Mouse (Mus musculus): ENCODE results near the gene Tnks1bp1. TPM values are rescaled to one million over a fixed set of nuclear protein-coding genes. Genes with fewer than 3 reads are reported as not detected.

Gene Tnks1bp1
- polyA plus RNA-seq (2012; rRNA removed), result 42.6 and 54.2 TPM in 2 replicates

DNA sequence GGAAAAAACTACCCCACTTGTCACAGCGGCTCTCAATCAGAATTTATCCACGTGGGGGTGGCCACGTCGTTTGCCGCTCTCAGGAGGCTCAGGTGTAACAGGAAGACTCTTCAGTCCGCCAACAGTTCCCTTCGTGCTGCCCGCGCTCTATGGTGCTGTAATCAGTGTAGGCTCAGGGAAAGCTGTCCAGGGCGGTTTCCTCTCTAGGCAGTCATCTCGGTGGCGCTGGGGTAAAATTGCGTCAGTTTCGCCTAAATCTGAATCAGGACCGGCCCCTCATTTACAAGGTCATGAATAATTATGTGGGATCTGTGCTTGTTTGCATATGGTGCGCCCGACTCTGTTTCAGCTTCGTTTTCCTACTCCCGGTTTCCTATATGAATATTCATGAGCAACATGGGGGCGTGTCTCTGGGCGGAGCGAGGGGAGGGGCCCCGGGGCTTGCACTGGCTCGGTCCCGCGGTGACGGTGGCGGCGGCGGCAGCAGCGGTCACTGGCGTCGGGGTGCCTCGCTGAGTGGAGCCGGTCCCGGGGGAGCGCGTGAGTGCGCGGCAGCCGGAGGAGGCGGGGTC, at the start of gene Tnks1bp1:
Tnks1bp1 (plus strand) TSS at position 427 of the 572 bp plus-strand sequence.

DNA sequence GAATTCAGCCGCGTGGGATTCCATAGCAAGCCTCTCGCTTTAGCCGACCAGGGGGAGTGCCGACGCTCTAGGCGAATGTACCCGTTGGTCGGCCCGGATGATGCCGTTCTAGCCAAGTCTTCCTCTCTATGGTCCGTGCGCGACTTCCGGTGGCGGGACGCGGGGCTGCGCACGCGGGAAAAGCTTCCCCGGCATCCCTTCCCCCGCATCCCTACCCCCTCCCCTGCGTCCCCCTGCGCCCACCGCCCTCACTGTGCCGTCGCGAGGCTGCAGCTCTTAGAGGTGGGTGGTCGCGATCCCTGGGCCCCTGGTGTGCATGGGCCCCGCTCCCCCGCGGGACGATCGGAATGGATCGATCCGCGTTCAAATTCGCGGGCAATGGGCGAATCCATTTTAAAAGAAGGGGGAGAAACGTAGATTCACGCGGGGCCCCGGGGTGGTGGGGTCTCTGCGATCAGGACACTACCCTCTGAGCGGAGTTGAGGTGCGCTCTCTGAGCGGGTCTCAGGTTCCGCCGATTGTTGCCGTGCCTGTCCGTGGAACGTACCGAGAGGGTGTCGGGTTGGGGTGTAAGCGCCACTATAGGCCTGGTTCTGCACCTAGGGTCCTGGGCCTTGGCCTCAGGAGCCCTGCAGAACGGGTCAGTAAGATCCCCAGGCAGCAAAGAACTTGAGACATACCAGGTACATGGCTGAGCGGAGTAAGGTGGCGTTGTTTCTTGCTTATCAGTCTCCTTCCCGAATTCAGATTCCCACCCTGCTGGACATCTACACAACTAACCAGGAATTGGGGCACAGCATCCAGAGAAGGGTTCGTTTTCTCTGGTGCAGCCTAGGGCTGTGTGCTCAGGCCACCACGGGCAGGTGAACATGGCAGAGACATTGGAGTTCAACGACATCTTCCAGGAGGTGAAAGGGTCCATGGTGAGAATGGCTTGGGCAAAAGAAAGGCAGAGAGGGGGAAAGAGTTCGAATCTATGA, 10.5 kb upstream of the Tnks1bp1 start, which contains the start of the genes Ssrp1 and P2rx3:
Ssrp1 (plus strand) TSS at position 188 of the 980 bp plus-strand sequence.
P2rx3 (minus strand) TSS at position 416 of the 980 bp plus-strand sequence.

Other genes starting within 250 kb of the Tnks1bp1 start
- 13.2 and 17.0 TPM in 2 replicates for gene Ube2l6, start 249.2 kb upstream of the Tnks1bp1 start, polyA plus RNA-seq (2012; rRNA removed)
- gene Smtnl1, start 225.4 kb upstream of the Tnks1bp1 start, polyA plus RNA-seq (2012; rRNA removed), result 0.05 TPM in 1 of 2 replicates, not detected in the other
- 83.2 and 86.4 TPM in 2 replicates for gene Timm10, start 221.0 kb upstream of the Tnks1bp1 start, polyA plus RNA-seq (2012; rRNA removed)
- 5.6 and 7.8 TPM in 2 replicates for gene Slc43a1, start 209.2 kb upstream of the Tnks1bp1 start, polyA plus RNA-seq (2012; rRNA removed)
- gene Rtn4rl2, start 161.3 kb upstream of the Tnks1bp1 start, polyA plus RNA-seq (2012; rRNA removed), result 17.6 and 21.9 TPM in 2 replicates
- gene Slc43a3, start 111.4 kb upstream of the Tnks1bp1 start, polyA plus RNA-seq (2012; rRNA removed), result 10.4 and 20.1 TPM in 2 replicates
- gene Prg2, start 67.6 kb upstream of the Tnks1bp1 start, polyA plus RNA-seq (2012; rRNA removed), result 0.26 and 0.45 TPM in 2 replicates
- gene Prg3, start 59.8 kb upstream of the Tnks1bp1 start, polyA plus RNA-seq (2012; rRNA removed), result 0.15 TPM in 1 of 2 replicates, not detected in the other
- 230 and 252 TPM in 2 replicates for gene Ssrp1, start 10.8 kb upstream of the Tnks1bp1 start, polyA plus RNA-seq (2012; rRNA removed)
- gene P2rx3, start 10.6 kb upstream of the Tnks1bp1 start, polyA plus RNA-seq (2012; rRNA removed), result 4.0 and 14.1 TPM in 2 replicates
- 17.1 and 24.1 TPM in 2 replicates for gene Aplnr, start 88.2 kb downstream of the Tnks1bp1 start, polyA plus RNA-seq (2012; rRNA removed)
- gene Lrrc55, start 149.2 kb downstream of the Tnks1bp1 start, polyA plus RNA-seq (2012; rRNA removed), result 12.2 and 13.5 TPM in 2 replicates

All from central nervous system, embryonic 14 days (tissue).